Mouse (Mus musculus) gastrocnemius, adult 2 months (tissue): ENCODE measurements around the gene Olfr160. TPM values are rescaled to one million over a fixed set of nuclear protein-coding genes. Genes with fewer than 3 reads are reported as not detected.

Source experiments
- DNase-seq: peaks from one replicate; pipeline ENCODE4 v3.0.0; 2022
- H3K27ac ChIP-seq: fragments of 200-600 bp; 2 replicates; pipeline ENCODE4 v1.8.1; 2022; ENCODE audit warnings: mild to moderate bottlenecking
- H3K4me3 ChIP-seq: fragments of 200-600 bp; 2 replicates; pipeline ENCODE4 v1.8.1; 2022; ENCODE audit warnings: mild to moderate bottlenecking, moderate library complexity
- CTCF ChIP-seq: fragments of 200-600 bp; IDR thresholded peaks from 2 replicates; pipeline ENCODE4 v1.8.1; 2022; ENCODE audit warnings: antibody characterized with exemption, mild to moderate bottlenecking, moderate library complexity
- intact Hi-C: fragments of 180-260 bp; cut with DNase I; formaldehyde crosslinking; loops from one replicate; pipeline ENCODE4 v1.15.1; 2025
- long read RNA-seq, 2 experiments: library from polyadenylated mRNA; stranded (forward); transcript quantifications; one replicate each; pipeline ENCODE4 v2.0.0; 2021
- total RNA-seq, 2 experiments: library from RNA; stranded (reverse); gene quantifications; 2 replicates each; pipeline ENCODE4 v1.2.3; 2021

The Olfr160 gene
- not detected for total RNA-seq
- long read RNA-seq, experiment 1, result 0 reads
- long read RNA-seq, experiment 2, result 0 reads

DNA sequence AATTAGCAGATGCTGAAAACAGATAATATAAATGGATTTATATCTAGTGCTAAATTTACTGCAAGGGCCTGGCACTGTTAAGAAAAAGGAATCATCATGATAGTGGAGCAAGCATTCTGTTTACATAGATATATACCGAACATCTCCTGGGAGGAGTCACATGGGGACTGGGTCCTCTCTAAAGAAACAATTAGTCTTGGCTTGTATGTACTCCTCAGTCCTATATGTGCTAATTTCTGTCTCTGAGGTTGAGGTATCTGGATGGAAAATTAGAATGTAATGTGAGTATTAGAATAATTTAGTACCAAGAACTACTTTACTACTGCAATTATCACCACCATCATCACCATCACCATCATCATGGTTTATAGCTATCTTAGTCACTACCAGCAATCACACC lies at the start of gene Olfr160:
Gene Olfr160, minus strand, starts transcription at position 101 of the 400 bp plus-strand sequence.
- TF ChIP-seq CTCF, result no peak
- intact Hi-C loops, result no loop called here
- H3K27ac ChIP-seq, result no peak within 1 kb of the TSS

DNA sequence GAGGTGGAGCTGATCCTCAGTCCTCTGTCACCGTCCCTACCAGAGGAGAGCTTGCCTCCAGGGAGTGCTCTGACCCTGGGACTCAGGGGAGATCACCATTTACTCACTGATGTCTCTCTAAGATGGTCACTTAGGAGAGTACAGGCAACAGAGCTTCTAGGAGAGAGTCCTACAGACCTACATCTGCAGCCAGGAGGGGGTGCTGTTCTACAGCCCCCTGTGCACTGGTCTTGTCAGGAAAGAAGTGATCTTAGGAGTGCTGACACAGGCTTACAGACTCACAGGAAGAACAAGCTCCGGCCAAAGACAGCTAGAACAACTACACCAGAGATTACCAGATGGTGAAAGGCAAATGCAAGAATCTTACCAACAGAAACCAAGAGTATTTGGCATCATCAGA lies 46.5 kb upstream of the Olfr160 start:
- peak; percentile 4; the same call in 1 of the 2 replicates for TF ChIP-seq CTCF
- intact Hi-C loops, result no loop called here
- H3K27ac ChIP-seq, result no peak overlapping the region
- no peak overlapping the region for H3K4me3 ChIP-seq
- no peak for DNase-seq

More for the DNA sequence above, at the start of gene Olfr160:
- H3K4me3 ChIP-seq, result no peak within 1 kb of the TSS
- no peak for DNase-seq

DNA sequence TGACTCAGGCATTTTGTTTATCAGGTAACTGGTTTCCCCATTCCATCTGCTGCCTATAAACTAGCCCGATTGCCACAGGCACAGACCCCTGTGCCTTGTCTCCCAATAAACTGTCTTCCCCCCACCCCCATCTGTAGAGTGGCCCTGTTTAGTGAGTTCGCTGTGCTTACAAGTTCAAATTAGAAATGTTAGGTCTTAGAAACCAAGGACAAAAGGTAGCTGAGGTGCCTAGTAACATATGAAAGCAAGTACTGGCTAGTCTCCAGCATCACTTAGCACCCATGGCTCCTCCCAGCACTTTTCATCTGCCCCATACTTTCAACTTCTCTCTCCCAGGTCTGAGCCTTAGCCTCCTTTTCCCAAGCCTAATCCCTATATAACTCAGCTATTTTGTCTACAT lies 45.7 kb upstream of the Olfr160 start:
- TF ChIP-seq CTCF, result no peak
- H3K27ac ChIP-seq, result no peak overlapping the region
- intact Hi-C loops, result no loop called here
- no peak for DNase-seq
- no peak overlapping the region for H3K4me3 ChIP-seq

DNA sequence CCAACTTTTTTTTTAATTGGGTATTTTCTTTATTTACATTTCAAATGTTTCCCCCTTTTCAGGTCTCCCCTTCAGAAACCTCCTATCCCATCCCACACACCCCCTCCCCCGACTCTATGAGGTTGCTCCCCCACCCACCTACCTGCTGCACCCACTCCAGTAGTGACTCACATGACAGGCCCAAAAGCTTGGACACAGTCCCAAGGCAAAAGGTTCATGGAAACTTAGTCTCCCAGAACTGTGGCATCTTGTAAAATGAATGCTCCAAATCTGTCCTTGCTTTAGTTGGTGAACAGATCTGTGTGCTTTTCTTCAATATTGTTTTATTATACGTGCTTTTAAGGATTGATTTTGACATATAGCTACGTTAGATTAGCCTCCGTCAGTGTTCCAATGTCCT lies 36.0 kb upstream of the Olfr160 start:
- Histone ChIP-seq H3K4me3 (no peak overlapping the region), H3K27ac (no peak overlapping the region)
- TF ChIP-seq CTCF, result no peak
- DNase-seq, result no peak
- intact Hi-C loops, result no loop called here

DNA sequence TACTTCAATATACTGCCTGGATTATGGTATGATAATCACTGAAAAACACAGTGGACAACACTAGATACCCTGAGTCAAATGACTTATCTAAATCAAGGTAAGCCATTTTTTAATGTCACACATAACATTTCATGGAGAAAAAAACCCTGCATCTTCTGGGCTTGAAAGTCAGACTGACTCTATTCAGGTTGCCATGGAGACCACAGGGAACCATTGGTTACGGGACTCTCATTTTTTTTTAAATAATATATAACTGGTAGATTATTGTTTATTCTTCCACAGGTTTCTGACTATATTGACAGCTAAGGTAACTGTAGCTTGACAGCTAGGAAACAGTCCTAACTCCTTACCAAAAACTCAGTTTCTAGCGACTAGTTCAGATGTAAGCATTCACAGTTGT lies 35.4 kb upstream of the Olfr160 start:
- intact Hi-C loops, result no loop called here
- no peak for TF ChIP-seq CTCF
- DNase-seq, result no peak
- Histone ChIP-seq H3K4me3 (no peak overlapping the region), H3K27ac (no peak overlapping the region)

DNA sequence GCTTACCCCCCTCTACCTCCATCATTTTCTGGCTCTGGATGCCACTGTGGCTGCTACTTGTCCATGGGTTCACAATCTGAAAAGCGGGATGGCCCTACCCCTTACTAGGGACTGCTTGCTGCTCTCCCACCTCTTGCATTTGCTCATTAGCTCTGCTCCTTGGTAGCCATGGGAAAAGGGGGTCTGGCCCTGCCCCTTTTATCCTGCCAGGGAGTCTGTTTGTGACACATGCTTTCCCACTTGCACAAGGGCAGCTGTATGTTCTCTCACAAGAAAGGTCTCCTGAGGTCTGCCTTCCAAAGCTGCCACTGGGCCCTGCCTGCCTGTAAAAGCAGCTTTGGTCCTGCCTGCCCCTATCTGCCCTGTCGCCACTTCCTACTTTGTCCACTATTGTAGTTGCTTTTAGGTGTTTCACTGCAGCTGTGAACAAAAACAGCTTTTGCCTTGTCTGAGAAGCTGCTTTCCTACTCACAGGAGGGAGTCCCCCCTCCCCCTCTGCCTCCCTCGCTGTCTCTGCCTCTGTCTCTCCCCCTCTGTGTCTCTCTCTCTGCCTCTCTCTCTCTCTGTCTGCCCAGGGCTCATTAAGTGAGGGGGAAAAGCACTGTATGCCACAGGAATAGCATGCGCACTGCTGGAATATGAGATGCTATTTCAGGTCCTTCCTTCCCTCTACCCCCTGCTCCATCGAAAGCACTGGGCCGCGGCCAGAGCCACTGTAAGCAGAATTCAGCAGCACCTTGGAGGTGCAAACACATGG lies 34.4 kb upstream of the Olfr160 start:
- Histone ChIP-seq H3K4me3 (no peak overlapping the region), H3K27ac (no peak overlapping the region)
- no peak for TF ChIP-seq CTCF
- no peak for DNase-seq
- intact Hi-C loops, result no loop called here

DNA sequence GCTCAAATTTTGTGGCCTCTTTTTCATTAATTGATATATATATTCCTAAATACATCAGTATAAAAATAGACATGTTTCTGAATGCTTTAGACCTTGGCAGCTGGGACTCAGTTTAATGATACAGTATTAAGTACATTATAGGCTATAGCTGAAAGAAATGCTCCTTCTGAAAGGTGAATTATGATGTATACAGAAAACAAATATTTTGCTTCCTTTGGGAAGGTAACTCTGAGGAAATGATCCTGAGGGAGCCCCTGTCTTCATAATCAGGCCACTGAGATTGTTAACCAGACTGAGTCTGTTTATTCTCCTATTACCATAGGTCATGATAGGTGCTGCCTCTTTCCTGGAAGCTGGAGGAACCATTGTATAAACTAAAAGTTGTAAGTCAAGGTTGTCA lies 28.8 kb upstream of the Olfr160 start, which contains the start of gene Olfr874:
Gene Olfr874, plus strand, starts transcription at position 301 of the 400 bp plus-strand sequence.
- no peak for DNase-seq
- intact Hi-C loops, result loop anchor here (1.0 kb wide), 1 partner anchor 32 kb away; no protein-coding TSS in a partner anchor
- Histone ChIP-seq H3K4me3 (no peak within 1 kb of the TSS), H3K27ac (no peak within 1 kb of the TSS)
- no peak for TF ChIP-seq CTCF

DNA sequence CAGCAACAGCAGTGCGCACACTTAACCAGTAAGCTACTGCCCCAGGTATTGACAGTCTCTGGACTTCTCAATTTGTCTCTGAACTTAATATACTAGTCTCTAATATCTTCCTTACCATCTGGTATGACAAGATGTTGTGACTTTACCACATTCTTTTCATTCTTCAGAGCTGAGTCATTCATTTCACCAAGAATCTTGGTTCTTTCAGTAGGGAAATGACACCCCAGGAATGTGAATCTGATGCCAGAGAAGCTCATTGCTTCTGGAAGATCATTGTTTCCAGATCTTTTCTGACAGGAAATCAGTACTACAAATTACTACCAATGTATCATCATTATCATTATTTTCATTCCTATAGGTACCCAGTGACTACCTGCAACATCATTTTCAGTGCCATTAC lies 18.3 kb upstream of the Olfr160 start:
- intact Hi-C loops, result no loop called here
- H3K27ac ChIP-seq, result no peak overlapping the region

DNA sequence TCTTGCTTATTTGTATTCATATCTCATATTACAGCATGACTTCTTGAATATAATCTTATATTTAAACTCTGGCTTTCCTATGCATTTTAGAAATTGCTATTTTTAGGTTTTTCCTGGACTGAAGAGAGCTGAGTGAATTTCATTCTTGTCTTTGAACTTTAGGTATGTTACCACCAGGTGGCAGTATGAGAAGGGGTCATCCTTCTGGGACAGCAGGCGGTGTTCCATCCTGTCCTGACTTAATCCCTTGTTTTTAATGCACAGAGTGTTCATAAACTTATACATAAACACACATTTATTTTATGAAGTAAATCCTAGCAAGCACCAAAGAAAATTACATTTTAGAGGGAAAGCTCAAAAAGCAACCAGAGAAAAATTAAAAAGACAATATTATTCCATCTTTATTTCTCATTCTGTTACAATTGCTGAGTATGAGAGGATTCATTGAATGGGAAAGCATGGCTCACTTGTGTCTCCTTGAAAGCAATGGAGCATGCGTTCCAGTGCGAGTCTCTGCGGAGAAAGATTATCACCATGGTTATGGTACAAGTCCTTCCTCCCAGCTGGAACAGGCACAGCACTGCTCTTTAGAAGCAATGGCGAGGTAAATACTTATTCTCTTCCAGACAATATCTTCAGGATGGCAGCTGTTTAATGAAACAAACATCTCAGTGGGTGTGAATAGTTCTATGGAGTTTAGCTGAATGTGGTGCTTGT lies 25.9 kb downstream of the Olfr160 start:
- DNase-seq, result no peak
- TF ChIP-seq CTCF, result peak; percentile 56
- intact Hi-C loops, result loop anchor here (2.0 kb wide), 1 partner anchor 247 kb away; no protein-coding TSS in a partner anchor
- Histone ChIP-seq H3K4me3 (no peak overlapping the region), H3K27ac (no peak overlapping the region)

More for the DNA sequence above, 18.3 kb upstream of the Olfr160 start:
- DNase-seq, result no peak
- H3K4me3 ChIP-seq, result no peak overlapping the region
- no peak for TF ChIP-seq CTCF

DNA sequence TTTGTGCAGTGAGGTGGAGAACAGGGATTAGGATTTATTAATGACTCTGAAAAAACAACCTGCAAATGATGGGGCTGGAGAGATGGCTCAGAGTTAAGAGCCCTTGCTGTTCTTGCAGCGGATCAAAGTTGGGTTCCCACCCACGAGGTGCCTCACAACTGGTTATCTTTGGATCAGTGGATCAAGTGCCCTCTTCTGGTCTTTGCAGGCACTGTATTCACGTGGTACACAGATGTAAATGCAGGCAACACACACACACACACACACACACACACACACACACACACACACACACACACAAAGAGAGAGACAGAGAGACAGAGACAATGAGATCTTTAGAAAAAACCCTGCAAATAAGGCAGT lies 28.1 kb downstream of the Olfr160 start:
- intact Hi-C loops, result no loop called here
- Histone ChIP-seq H3K4me3 (no peak overlapping the region), H3K27ac (no peak overlapping the region)
- TF ChIP-seq CTCF, result no peak
- no peak for DNase-seq

DNA sequence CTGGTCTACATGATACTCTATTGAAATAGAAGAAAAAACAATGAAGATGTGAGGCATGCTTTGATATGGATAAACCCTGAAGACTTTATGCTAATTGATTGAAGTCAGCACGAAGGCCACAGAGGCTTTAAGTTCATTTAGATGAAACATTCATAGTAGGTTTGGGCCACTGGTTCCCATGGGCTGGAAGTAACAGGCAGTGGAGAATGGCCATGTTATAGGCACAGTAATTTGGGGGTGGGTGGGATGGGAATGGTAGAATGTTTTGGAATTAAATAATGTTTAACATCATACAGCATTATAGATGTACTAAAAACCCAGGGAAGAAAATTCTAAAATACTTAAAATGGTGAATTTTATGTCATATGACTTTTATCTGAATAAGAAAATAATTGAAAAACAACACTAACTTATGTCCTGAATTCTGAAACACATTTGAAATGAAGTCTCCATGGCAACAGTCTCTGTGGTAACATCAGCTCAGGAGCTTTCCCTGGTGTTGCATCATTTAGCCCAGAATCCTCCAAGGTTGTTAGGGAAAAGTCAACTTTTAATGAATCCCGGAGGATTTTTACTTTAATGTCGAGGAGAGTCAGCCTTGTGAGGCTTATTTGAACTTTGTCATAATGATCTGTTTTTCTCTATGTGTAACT lies 28.6 kb downstream of the Olfr160 start:
- Histone ChIP-seq H3K4me3 (no peak overlapping the region), H3K27ac (no peak overlapping the region)
- no peak for DNase-seq
- no peak for TF ChIP-seq CTCF
- intact Hi-C loops, result no loop called here

DNA sequence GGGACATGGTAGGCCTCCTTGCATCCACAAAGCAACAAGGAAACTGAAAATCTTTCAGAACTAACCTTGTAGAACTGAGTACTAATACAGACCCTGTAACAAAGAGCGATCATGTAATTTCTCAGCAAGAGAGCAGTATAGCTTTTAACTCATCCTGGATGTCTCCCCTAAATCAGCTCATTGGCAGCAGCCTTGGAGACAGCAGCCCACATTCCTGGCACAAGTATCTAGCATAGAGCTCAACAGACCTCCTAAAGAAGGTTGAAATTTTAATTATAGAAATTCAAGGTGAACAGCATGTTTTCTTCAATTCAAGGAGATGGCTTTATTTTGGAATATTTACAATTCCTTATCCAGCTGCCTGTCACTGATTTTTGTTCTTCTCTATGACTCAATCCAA lies 34.9 kb downstream of the Olfr160 start:
- Histone ChIP-seq H3K27ac (no peak overlapping the region), H3K4me3 (no peak overlapping the region)
- intact Hi-C loops, result no loop called here
- no peak for DNase-seq
- no peak for TF ChIP-seq CTCF

DNA sequence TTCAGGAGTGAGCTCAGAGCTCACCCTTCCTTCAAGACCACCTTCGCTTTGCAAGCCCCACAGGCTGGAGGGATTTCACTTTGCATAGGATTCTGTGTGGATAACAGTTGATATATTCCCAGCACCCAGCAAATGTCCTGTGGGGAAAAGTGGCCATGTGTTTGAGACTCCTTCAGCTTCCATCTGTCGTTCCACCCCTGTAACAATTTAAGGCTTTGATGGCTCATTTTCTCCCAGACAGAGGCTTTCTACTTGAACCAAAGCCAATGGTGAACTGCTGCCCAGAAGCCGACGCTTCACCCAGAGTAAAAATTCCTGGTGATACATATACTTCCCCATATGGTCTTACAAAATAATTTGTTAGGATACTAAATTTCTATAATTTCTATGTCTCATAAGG lies 40.8 kb downstream of the Olfr160 start:
- no peak for TF ChIP-seq CTCF
- Histone ChIP-seq H3K27ac (no peak overlapping the region), H3K4me3 (no peak overlapping the region)
- intact Hi-C loops, result no loop called here
- no peak for DNase-seq
